Mouse (Mus musculus): ENCODE measurements around the gene Gm21698.
"Not testable (repeated sequence)": the region's sequence is repeated elsewhere in the genome, so short reads cannot be mapped to it uniquely, and the experiment has no call there.

The Gm21698 gene

GRCm38 (mm10) chr5:25988550-25988949, at the start of gene Gm21698:
Gm21698 (minus strand) TSS chr5:25988650.
- DNase-seq, result not testable (repeated sequence)

- not testable (repeated sequence) for DNase-seq
Observed at GRCm38 (mm10) chr5:26022816-26023215, 34.4 kb upstream of the Gm21698 start, which contains the start of gene Gm5862. Gm5862 (minus strand) TSS chr5:26022916.

GRCm38 (mm10) chr5:26007697-26008096, 19.2 kb upstream of the Gm21698 start:
- DNase-seq, result not testable (repeated sequence)

- DNase-seq, result peak; percentile 63
Observed at GRCm38 (mm10) chr5:26006937-26007695, 18.7 kb upstream of the Gm21698 start.

- DNase-seq, result not testable (repeated sequence)
Observed at GRCm38 (mm10) chr5:26004698-26005097, 16.2 kb upstream of the Gm21698 start, which contains the start of gene Gm1979. Gm1979 (minus strand) TSS chr5:26004798.

- not testable (repeated sequence) for DNase-seq
Observed at GRCm38 (mm10) chr5:25972563-25972962, 15.9 kb downstream of the Gm21698 start, which contains the start of gene Gm21680. Gm21680 (minus strand) TSS chr5:25972663.

GRCm38 (mm10) chr5:25957050-25957449, 31.4 kb downstream of the Gm21698 start:
- not testable (repeated sequence) for DNase-seq

GRCm38 (mm10) chr5:25956611-25957010, 31.8 kb downstream of the Gm21698 start:
- peak; percentile 39 for DNase-seq

- DNase-seq, result not testable (repeated sequence)
Observed at GRCm38 (mm10) chr5:25954317-25954716, 34.1 kb downstream of the Gm21698 start, which contains the start of gene Gm21671. Gm21671 (minus strand) TSS chr5:25954417.

GRCm38 (mm10) chr5:25945391-25945790, 43.1 kb downstream of the Gm21698 start:
- DNase-seq, result not testable (repeated sequence)

- not testable (repeated sequence) for DNase-seq
Observed at GRCm38 (mm10) chr5:25942281-25942680, 46.2 kb downstream of the Gm21698 start, which contains the start of gene Gm21663. Gm21663 (minus strand) TSS chr5:25942381.

Measured in embryo, embryonic 11 days (tissue).